Mouse (Mus musculus): ENCODE data around the gene Gne. TPM values are rescaled to one million over a fixed set of nuclear protein-coding genes. Genes with fewer than 3 reads are reported as not detected.
"Not testable (repeated sequence)": the region's sequence is repeated elsewhere in the genome, so short reads cannot be mapped to it uniquely, and the experiment has no call there.

Gne gene
- total RNA-seq, 2 experiments from 2014 or later, result 23.1 to 28.6 TPM

DNA sequence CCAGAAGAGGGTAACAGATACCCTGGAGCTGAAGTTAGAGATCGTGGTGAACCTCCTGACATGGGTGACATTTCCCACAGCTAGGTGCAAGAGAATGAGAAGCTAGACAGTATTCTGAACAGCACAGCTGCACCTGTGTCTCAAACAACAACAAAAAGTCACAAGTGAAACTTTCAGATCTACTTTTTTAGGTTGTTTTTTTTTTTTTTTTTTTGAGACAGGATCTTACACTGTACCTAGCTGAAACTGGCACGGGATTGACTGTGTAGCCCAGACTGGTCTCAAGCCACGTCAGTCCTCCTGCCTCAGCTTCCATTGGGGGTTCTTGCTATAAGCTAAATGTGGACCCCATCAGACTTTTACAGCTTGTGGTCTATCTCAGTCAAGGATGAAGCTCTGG, 10.2 kb downstream of the Gne start:
- intact Hi-C loops (cut with DNase I), result loop anchor here (5.0 kb wide), 1 partner anchor 159 kb away; the partner anchor contains the start of gene Rnf38
- DNase-seq, result no peak

DNA sequence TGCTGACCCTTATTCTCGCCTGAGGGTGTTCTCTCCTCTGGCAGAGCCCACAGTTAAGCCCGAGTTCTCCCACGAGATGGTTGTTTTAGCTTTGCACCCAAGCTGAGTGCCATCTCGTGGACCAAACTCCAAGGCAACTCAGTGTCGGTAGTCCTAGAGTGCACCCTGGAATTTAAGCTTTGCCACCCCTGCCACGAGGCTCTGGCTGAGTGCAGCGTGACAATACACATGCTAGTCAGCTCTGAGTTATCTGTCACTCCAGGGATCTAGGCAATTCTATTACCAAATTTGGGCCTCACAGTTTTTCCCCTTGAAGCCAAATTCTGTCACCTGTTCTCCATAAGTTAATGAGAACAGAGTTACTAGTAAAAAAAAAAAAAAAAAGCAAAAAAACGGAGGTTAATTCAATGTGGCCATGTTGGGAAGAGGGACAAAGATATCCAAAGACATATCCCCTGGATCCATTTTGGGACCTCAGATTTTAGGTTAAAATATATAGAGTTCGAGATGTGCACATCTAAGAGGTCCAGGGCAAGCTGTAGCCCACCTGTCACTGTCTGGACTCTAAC, 11.0 kb downstream of the Gne start:
- no peak for DNase-seq
- intact Hi-C loops (cut with DNase I), result loop anchor here (5.0 kb wide), 1 partner anchor 159 kb away; the partner anchor contains the start of gene Rnf38

DNA sequence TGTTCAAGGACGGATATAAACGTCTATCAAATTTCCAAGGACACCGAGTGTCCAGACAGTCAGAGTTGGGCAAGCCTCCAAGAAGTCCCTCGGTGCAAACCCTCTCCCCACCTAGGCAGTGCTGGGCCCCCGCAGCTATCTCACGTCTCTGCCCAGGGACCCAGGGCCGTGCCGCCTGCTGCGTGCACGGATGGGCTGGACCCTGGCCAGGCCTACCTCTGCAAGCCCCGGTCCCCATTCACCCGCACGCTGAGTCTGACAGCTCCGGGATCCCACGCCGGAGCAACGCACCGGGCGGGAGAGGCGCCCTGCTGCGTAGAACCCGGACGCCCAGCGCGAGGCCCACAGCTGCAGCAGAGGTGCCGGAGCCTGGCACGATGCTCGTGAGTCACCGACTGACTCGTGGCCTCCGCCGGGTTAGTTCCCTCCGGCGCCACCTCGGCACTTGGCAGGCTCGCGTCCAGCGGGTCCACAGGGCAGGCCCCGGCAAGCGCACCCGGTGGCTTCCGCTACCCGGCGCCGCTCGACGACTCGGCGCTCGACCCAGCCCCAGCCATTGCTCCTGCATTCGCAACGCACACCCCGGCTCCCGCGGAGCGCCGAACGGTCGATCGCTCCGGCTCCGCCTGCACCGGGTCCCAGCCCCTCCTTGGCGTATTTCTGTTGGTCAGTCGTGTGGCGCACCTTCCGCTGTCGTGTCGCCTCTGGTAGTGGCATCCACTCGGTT, 11.7 kb downstream of the Gne start:
- intact Hi-C loops (cut with DNase I), result loop anchor here (5.0 kb wide), 1 partner anchor 160 kb away; the partner anchor contains the start of gene Rnf38

DNA sequence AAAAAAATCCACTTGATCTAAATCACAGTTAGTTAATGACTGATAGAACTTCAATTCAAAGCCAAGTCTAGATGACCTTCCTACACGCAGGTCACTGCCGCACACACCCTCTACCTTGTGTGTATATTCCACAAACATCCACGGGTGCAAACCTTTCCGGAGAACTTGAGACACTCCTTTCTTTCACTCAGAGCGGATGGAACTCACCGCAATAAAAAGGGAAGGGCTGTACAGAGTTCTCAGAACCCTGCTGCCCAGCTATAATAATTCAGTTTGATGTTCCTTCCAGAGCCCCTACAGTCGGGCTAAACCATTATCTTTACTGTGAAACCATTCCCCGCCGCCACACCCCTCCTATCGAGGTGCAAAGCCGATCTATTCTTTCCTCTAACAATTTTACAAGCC, 12.2 kb downstream of the Gne start:
- DNase-seq, result peak in 1 of 2 experiments; percentile 9
- intact Hi-C loops (cut with DNase I), result loop anchor here (5.0 kb wide), 1 partner anchor 161 kb away; the partner anchor contains the start of gene Rnf38

More for the DNA sequence above, 11.7 kb downstream of the Gne start:
- peak; percentile 89 to 92 for DNase-seq

DNA sequence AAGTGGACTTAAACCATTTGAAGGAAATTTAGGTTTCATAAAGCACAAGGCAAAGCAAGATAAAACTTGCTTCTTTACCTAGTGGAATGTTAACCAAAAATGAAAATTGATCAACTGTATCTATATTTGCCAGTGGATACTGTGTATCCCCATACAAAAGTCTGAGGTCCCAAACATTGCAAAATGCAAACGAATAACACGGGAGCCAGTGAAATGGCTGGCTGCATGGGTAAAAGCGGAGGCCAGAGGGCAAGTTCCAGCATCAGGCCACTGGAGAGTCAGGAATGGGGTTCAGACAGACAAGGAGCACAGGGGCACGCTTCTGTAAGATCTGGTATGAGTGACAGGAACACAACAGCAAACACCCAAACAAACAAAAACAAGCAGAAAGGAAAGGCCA, 13.3 kb downstream of the Gne start:
- DNase-seq, result no peak
- intact Hi-C loops (cut with DNase I), result loop anchor here (5.0 kb wide), 1 partner anchor 162 kb away; the partner anchor contains the start of gene Rnf38

DNA sequence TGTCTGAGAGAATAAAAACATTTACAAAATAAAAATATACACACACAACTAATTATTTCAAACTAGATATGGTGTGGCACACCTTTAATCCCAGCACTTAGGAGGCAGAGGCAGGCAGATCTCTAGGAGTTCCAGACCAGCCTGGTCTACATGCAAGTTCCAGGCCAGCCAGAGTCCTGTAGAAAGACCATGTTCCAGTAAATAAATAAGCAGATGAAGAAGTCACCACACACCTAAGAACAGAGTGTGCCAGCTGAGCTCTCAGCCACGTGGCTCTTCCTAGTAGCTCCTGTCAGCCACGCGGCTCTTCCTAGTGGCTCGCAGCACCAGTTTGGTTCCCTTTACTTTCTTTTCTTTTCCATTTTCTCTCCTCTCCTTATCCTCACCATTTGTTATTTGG, 14.6 kb downstream of the Gne start:
- no peak for DNase-seq
- intact Hi-C loops (cut with DNase I), result no loop called here

DNA sequence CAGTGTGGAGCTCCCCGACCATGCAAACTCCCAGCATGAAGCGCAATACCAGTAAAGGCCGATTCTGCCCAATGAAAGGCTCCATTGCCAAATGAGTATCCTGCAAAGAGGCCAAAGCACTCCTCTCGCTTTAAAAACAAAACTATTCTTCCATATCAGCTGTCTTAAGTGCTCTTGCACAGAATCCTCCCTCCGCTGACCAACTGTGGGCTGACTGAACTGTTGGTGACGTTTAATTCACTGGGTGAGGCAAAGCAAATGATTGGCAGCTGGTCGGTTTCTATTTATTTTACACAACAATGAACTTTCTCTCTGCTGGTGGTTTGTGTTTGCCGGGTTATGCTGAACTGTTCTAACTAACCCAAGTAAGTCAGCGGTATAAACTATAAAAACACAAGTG, 15.2 kb downstream of the Gne start:
- DNase-seq, result no peak
- intact Hi-C loops (cut with DNase I), result no loop called here

DNA sequence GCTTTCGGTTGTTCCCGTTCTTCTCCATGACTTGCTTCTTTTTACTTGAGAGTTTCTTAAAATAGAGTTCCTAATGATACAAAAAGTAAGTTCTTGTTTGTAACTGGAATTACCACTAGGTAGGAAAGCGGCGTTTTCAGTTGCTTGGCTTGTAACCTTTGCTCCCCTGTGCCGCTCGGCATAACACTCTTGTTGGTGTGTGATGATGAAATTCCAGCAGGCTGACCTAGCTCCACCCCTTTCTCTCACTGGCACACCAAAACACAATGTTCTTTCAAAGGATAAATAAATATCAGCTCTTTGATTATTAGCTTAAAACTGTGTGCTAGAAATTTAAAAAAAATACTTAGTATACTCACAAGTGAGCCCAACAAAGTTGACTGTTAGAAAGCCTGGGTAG, 17.1 kb downstream of the Gne start:
- intact Hi-C loops (cut with DNase I), result loop anchor here (2.0 kb wide), 2 partner anchors 100 to 226 kb away; no protein-coding TSS in a partner anchor
- DNase-seq, result no peak

DNA sequence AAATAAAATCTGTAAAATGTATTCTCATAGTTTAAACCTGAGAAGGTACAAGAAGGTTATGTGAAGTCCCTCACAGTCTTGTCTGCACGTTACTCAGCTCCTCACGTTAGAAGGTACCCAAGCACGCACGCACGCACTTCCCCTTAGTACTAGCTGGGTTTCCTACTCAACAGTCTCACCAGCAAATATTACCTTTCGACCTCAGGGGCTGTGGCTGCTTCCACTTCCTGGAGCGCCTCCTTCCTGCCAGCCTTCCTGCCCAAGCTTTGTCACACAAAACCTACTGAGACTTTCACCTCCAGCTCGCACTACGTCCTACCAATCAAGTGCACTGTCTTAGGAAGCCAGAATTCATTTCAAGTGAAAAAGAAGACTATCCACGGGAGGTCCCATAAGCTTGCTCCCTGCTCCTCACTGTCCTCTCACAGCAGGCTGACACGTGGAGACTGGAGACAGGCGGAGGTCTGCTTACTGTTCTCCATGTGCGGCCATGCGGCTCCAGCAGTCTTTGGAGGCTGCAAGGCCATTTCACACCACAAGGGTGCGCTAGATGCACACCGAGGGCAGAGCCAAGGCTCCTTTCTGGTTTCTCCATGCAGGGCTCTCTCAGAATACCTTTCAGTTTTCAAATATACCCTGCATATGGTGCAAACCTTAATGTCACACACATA, 18.5 kb downstream of the Gne start:
- intact Hi-C loops (cut with DNase I), result loop anchor here (1.0 to 2.0 kb wide), 3 partner anchors 54 to 227 kb away; no protein-coding TSS in a partner anchor
- DNase-seq, result peak; percentile 90 to 96

DNA sequence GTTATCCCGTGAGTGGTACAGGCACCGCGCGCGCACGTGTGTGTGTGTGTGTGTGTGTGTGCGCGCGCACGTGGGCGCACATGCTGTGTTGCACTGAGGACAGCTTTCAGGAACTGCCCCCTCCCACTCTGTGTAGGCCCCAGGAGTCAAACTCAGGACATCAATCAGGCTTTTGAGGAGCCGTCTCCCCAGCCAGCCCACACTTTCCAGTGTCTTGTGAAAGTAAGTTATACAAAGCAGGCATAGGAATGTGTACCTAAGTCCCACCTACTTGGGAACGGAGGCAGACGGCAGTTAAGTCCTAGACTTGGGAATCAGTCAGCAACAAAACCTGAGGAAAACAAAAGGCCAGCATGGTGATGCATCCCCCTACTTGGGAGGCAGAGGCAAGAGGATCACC, 21.2 kb downstream of the Gne start:
- intact Hi-C loops (cut with DNase I), result no loop called here
- no peak for DNase-seq

DNA sequence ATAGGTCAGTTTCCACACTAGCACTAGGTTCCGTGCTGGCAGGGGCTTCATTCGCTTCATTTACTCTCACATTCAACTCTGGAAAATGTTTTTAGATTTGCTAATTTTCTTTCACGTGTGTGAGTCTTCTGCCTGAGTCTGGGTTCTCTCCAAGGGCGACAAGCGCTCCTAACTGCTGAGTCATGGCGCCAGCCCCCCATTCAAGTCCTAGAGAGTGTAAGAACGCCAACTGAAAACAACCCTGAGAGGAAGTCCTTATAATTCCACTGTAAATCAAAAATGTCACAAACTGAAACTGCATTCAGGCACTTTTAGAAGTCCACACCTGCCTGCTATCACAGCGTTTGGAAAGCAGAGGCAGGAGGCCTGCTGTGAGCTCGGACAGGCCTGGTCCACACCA, 21.9 kb downstream of the Gne start:
- DNase-seq, result no peak
- intact Hi-C loops (cut with DNase I), result no loop called here

DNA sequence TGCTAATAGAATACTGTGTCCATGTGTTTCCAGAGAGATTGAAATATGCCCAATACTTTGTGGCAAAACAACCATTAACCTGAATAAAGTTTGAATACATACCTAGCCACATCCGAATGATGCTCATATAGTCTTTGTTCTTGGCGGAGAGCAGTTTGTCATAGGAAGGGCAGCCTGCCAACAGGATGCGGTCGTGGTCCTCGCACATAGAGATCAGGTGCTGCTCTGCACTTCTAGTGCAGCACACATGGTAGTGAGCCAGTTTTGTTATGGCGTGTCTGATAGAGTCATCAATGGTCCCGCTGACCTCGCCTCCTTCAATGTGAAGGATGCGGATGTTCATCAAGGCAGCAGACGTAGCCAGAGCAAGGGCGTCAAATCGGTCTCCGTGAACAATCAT, 24.3 kb downstream of the Gne start:
- DNase-seq, result no peak
- intact Hi-C loops (cut with DNase I), result no loop called here

DNA sequence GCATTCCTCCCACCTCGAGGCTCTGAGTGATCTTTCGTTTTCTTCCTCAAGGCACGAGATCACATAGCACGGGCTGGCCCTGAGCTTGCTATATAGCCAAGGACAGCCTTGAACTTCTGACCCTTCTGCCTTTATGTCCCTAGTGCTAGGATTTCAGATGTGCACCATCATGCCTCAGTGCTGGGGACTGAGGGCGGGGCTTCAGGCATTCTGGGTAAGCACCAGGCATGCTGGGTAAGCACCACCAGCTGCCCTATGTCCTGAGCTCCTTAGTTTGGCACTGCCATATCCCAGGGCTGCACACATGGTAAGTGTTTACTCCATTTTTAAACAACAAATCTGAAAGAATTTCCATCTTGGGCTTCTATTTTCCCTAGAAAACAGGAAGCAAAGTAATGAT, 34.2 kb downstream of the Gne start:
- no peak for DNase-seq
- intact Hi-C loops (cut with DNase I), result no loop called here

DNA sequence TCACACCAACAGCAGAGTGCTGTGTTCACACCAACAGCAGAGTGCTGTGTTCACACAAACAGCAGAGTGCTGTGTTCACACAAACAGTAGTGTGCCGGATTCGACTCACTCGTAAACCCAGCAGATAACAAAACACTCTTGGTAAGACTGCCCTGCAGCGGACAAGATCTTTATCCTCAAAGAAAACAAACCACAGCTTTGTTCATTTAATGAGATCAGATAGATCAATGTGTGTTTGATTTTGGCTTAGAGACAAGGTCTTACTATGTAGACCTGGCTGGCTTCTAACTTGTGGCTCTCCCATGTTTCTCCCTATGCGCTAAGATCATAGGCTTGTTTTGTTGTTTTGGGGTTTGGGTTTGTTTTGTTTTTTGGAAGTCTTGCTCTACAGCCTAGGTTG, 37.9 kb downstream of the Gne start:
- intact Hi-C loops (cut with DNase I), result no loop called here

DNA sequence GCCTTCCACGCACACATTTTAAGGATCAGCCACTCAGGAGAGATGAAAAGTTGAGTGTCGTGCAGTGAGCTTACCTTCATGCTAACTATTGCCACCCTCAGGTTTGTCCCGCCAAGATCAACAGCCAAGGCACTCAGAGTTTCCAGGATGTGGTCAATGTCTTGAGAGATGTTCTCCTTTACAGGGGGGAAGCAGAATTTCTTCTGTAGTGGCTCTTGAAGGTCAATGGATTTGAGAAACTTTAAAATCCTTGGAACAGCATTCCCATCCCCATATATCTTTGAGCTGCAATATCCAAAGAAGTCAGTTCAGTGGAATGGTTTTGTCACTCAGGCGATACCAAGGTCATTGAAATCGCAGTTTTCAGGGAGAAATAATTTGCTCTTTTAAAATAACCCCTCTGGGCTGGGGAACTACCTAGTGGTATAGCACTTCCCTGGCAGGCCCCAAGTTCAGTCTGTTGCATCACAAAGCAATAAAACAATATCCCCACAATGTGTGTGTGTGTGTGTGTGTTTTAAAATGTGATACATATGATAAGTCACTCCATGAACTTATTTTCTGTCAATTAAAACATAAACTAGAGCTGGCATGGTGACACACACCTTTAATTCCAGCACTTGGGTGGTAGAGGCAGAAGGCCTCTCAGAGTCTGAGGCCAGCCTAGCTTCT, 39.2 kb downstream of the Gne start:
- intact Hi-C loops (cut with DNase I), result no loop called here
- no peak for DNase-seq

More for the DNA sequence above, 37.9 kb downstream of the Gne start:
- DNase-seq, result no peak

DNA sequence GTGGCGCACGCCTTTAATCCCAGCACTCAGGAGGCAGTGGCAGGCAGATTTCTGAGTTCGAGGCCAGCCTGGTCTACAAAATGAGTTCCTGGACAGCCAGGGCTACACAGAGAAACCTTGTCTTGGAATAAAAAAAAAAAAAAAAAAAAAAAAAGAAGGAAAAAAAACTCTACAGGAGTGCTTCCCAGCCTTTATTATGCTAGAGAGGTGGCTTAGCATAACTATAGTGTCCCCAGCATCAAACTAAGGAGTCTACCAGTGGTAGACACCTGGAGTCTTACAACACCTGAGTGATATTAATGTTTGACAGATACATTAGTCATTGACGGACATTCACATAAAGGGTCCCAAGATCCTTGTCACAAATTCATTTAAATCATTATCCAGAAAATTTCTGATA, 40.8 kb downstream of the Gne start:
- DNase-seq; intact Hi-C loops (cut with DNase I): not testable (repeated sequence)

DNA sequence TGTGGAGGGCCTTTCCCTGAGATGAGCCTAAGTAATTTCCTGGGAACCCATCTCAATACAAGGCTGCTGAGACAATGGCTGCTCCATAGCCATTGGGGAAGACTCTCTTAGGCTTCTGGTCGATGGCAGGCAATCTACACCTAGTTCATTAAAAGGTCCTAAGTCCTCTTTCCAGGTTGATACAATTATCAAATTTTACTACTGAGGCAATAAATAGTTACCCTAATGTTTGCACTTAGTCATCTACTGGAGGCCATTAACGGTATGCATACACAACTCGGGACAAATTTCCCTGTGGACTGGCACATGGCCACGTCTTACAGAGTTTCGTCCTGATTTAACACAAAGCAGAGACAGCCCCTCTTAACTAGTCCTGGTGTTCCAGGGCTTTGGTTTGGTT, 41.5 kb downstream of the Gne start:
- intact Hi-C loops (cut with DNase I), result no loop called here
- no peak for DNase-seq

DNA sequence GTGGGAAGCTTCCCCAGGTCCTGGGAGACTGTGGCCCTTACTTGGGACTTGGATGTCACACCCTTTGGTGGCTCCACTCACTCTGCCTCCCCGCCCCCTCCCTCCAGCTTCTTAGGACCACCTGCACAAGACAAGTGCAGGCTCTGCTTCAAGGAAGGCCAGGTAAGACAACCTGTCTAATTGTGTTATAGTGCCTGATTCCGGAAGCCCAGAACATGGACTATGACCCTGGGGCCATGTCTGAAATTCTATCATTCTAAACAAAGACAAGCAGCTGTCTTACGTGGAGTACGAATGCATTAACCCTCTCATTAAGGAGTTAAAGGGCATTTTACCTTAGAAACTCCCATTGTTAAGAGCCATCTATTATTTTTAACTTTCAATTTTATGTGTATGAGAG, 43.2 kb downstream of the Gne start:
- DNase-seq, result no peak
- intact Hi-C loops (cut with DNase I), result no loop called here

DNA sequence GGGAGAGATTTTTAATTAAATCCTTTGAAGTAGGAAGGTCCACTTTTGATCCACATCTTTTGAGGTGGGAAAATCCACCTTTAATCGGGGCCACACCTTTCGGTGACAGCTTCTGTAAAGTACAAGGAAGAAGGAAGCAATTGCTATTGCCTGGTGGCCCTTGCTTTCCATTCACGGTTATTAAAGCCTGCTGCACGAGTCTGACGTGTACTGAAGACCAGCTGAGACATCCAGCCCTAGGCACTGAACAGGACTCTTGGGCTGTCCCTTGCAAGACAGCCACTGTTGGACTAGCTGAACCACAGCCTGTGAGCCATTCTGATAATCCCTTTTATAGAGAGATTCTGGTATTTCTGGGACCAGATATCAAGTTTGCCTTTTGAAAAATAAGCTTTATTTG, 47.5 kb downstream of the Gne start:
- no peak for DNase-seq

DNA sequence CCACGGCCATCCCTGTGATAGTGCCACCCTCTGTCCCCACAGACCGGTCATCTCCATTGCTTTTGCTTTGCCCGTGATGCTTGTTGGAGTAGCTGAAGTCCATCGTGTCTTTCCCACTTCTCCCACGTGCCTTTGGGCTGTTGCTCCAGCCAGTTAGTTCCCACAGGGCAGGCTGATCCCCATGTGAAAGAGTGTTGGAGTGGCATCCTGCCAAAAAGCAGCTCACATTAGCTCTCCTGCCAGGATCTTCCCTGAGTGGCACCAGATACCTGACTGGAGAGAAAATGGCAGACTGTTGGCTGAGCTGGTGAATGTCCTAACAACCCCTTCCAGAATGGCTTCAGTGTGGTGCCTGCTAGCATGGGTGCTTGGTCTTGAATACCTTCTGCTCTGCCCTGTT, 52.5 kb downstream of the Gne start:
- intact Hi-C loops (cut with DNase I), result loop anchor here (5.0 kb wide), 1 partner anchor 104 kb away; no protein-coding TSS in a partner anchor
- peak in 1 of 2 experiments; percentile 42 for DNase-seq

More for the DNA sequence above, 47.5 kb downstream of the Gne start:
- intact Hi-C loops (cut with DNase I), result no loop called here

DNA sequence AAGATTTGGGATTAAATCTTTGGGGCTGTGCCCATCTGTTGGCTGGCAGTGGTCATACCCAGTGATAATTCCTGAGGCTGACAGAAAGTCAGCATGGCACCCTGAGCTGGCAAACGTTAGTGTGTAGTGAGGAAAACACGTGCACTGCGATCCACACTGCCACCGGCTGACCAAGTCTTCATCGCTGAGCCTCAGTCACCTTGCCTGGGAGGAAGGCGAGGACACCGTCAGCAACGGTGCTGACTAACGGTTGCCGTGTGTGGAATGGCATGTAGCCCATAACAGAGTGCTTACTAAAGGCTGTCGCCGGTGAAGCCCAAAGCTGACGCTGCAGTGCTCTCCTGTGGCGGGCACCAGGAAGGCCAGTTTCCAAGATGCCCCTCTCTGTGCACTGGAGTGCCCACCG, 54.3 kb downstream of the Gne start:
- intact Hi-C loops (cut with DNase I), result loop anchor here (5.0 kb wide), 1 partner anchor 102 kb away; no protein-coding TSS in a partner anchor
- peak; percentile 24 to 42 for DNase-seq

Data from heart, postnatal 36 days (tissue).